Mouse (Mus musculus) gastrocnemius, postnatal 36 days (tissue): ENCODE results near the gene Six5. TPM values are rescaled to one million over a fixed set of nuclear protein-coding genes. Genes with fewer than 3 reads are reported as not detected.

Experiments used
- DNase-seq, 2 experiments: peaks; one replicate each; pipeline ENCODE4 v3.0.0; 2022
- intact Hi-C: fragments of 180-260 bp; cut with DNase I; formaldehyde crosslinking; loops from one replicate; pipeline ENCODE4 v1.15.1; 2025
- microRNA-seq, 2 experiments: library from miRNA; unstranded; fragments of <30 nt; microRNA quantifications; one replicate each; pipeline ENCODE4 v1.2.0; 2021
- total RNA-seq, 2 experiments: library from RNA; stranded (reverse); gene quantifications; 2 replicates each; pipeline ENCODE4 v1.2.3; 2021

Gene Six5
- total RNA-seq, 2 experiments from 2014 or later, result 1.2 to 1.5 TPM

DNA sequence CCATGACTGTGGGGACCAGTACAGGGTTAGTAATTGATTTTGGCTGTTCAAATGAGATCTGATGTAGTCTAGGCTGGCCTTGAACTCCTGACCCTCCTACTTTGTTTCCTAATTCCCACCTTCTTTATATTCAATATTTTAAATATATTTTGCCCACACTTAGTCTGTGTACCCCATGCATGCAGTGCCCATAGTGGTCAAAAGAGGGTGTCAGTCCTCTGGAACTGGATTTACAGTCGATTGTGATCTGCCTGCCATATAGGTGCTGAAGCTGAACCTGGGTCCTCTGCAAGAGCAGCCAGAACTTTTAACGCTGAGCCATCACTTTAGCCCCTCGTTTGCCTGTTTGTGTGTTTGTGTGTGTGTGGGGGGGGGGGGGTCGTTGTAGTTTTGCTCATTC, 36.3 kb downstream of the Six5 start:
- intact Hi-C loops, result no loop called here
- DNase-seq, result no peak

DNA sequence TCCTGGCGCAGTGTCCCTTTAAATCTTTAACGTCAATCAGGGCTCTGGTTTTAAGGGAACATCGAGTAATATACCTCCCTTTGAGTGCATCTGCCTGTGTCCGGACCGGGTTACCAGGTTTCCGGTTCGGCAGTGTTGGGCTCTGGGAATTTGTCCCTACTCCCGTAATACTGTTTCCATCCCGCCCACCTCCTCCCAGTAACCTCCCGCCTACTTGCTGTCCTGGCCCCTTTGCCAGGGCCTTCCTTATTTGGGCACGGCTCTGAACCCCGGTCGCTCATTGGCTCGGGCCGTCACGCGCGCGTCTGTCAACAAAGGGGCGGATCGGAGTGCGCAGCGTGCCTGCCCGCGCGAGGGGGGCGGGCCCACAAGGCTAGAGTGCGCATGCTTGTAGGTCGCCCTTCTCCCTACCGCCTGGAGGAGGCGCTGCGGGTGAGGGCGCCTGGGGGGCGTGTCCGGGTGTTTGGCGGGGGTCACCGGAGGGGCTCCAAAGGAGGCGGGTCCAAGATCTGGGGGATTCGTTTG, 37.0 kb downstream of the Six5 start:
- intact Hi-C loops, result no loop called here
- peak; percentile 92 to 98 for DNase-seq

- intact Hi-C loops, result no loop called here
- DNase-seq, result no peak
Observed at GRCm38 (mm10) chr7:19136168-19136567, 41.8 kb downstream of the Six5 start.

- intact Hi-C loops, result no loop called here
- DNase-seq, result no peak
Observed at GRCm38 (mm10) chr7:19136673-19137334, 42.4 kb downstream of the Six5 start.

DNA sequence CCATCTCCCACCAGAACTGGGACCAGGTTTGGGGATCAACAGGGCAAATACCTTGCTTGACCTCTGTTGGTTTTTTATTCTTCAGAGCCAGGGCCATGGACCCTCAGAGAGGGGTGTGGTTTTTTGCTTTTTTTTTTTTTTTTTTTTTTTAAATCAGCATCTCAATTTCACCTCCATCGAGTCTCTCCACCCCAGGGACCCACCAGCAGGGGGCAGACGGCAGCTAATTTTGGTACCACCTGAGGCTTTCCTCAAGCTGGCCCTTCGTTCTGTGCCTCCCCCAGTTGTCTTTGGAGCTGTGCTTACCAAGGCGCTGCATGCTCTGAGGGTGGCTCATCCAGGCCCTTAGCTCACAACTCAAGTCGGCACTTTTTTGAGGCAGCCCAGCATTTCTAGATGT, 43.0 kb downstream of the Six5 start:
- intact Hi-C loops, result no loop called here
- peak in 1 of 2 experiments; percentile 42 for DNase-seq

- intact Hi-C loops, result no loop called here
- no peak for DNase-seq
Observed at GRCm38 (mm10) chr7:19146793-19147192, 52.4 kb downstream of the Six5 start.

DNA sequence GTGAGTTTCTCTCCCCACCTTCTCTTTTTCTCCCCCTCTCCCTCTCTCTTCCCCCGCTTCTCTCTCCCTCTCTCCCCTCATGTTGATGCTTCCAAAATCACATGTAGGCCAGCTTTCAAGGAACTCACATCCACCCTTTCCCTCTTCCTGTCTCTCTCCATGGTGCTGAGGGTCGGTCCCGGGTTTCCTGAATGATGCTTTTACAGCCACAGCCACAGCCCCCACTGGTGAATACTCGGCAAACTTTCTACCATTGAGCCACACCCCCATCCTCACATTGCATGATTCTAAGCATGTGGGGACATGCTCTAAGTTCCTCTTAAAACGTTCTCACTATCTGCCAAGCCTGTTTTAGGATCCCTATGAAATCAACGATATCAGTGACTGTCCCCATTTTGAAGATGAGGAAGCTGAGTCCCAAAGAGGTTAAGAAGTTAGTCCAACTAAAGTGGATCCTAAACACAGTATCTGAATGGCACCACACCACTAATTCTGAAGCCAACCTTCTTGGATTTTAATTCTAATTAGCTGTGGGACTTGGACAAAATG, 53.2 kb downstream of the Six5 start:
- intact Hi-C loops, result no loop called here
- no peak for DNase-seq

Small RNA genes lying within 50 kb of the gene (microRNA-seq; reads per million reads assigned to microRNA genes)
- 4.3 to 11.1 reads per million in 2 experiments for gene Mir3100

Other genes starting within 250 kb of the Six5 start
- 1 to 10 TPM in 1 of 2 experiments, under 1 TPM in 1; 0.99 to 1.3 TPM for gene Pglyrp1, start 223.3 kb upstream of the Six5 start, total RNA-seq
- 1 to 10 TPM; 5.2 to 6.1 TPM for gene Ccdc61, start 184.2 kb upstream of the Six5 start, total RNA-seq
- gene Nova2, start 168.7 kb upstream of the Six5 start, total RNA-seq, result 1 to 10 TPM; 1.7 to 1.8 TPM
- not detected for gene Nanos2, start 107.2 kb upstream of the Six5 start, total RNA-seq
- 1 to 10 TPM; 4.7 to 6.4 TPM for gene Mypop, start 103.3 kb upstream of the Six5 start, total RNA-seq
- gene Irf2bp1, start 90.5 kb upstream of the Six5 start, total RNA-seq, result 10 to 100 TPM; 13.8 to 15.1 TPM
- not detected for gene Foxa3, start 71.1 kb upstream of the Six5 start, total RNA-seq
- gene Sympk, start 70.2 kb upstream of the Six5 start, total RNA-seq, result 10 to 100 TPM; 61.8 to 65.7 TPM
- gene Rsph6a, start 39.9 kb upstream of the Six5 start, total RNA-seq, result not detected
- gene Dmwd, start 18.4 kb upstream of the Six5 start, total RNA-seq, result 10 to 100 TPM; 21.6 to 26.1 TPM
- gene Dmpk, start 10.7 kb upstream of the Six5 start, total RNA-seq, result 100 to 1,000 TPM; 272 to 309 TPM
- not detected for gene Gm4969, start 23.8 kb downstream of the Six5 start, total RNA-seq
- gene Fbxo46, start 25.3 kb downstream of the Six5 start, total RNA-seq, result 1 to 10 TPM; 2.0 to 2.8 TPM
- 1 to 10 TPM; 1.5 to 2.0 TPM for gene Qpctl, start 54.7 kb downstream of the Six5 start, total RNA-seq
- gene Snrpd2, start 55.1 kb downstream of the Six5 start, total RNA-seq, result 10 to 100 TPM; 47.3 to 49.9 TPM
- not detected for gene Gipr, start 71.5 kb downstream of the Six5 start, total RNA-seq
- 1 to 10 TPM; 9.6 to 10.0 TPM for gene Eml2, start 81.8 kb downstream of the Six5 start, total RNA-seq
- gene Gpr4, start 117.9 kb downstream of the Six5 start, total RNA-seq, result 1 to 10 TPM; 2.2 to 2.6 TPM
- gene Opa3, start 133.7 kb downstream of the Six5 start, total RNA-seq, result 10 to 100 TPM; 36.9 to 39.9 TPM
- gene Vasp, start 177.2 kb downstream of the Six5 start, total RNA-seq, result 10 to 100 TPM; 15.9 to 20.6 TPM
- under 1 TPM in 1 of 2 experiments, not detected in 1; 0.35 TPM for gene Ppm1n, start 185.5 kb downstream of the Six5 start, total RNA-seq
- gene Rtn2, start 188.0 kb downstream of the Six5 start, total RNA-seq, result 1,000 to 10,000 TPM in 1 of 2 experiments, 100 to 1,000 TPM in 1; 974 to 1,054 TPM
- under 1 TPM; 0.15 to 0.31 TPM for gene Fosb, start 215.5 kb downstream of the Six5 start, total RNA-seq